Mouse (Mus musculus) forebrain, embryonic 13.5 days (tissue): ENCODE data around the gene March4. TPM values are rescaled to one million over a fixed set of nuclear protein-coding genes. Genes with fewer than 3 reads are reported as not detected.

Experiments used
- ATAC-seq: fragments of 200-750 bp; cut with Nextera tagmentation; 2 replicates; pipeline ENCODE4 v1.8.0; 2017
- H3K27ac ChIP-seq: fragments of 300-500 bp; sonication (generic); 2 replicates; pipeline ENCODE4 v1.5.1; 2015; ENCODE audit warnings: inconsistent platforms, mild to moderate bottlenecking, moderate library complexity
- H3K27me3 ChIP-seq: fragments of 300-500 bp; sonication (generic); 2 replicates; pipeline ENCODE4 v1.6.1; 2015; ENCODE audit warnings: mild to moderate bottlenecking, inconsistent platforms
- H3K36me3 ChIP-seq: fragments of 300-500 bp; sonication (generic); 2 replicates; pipeline ENCODE4 v1.6.1; 2015; ENCODE audit warnings: mild to moderate bottlenecking, inconsistent platforms; ENCODE audit not compliant: poor library complexity, severe bottlenecking
- H3K4me1 ChIP-seq: fragments of 300-500 bp; sonication (generic); 2 replicates; pipeline ENCODE4 v1.6.1; 2015; ENCODE audit warnings: inconsistent platforms
- H3K4me2 ChIP-seq: fragments of 300-500 bp; sonication (generic); 2 replicates; pipeline ENCODE4 v1.6.1; 2015; ENCODE audit warnings: inconsistent platforms, mild to moderate bottlenecking, moderate library complexity
- H3K4me3 ChIP-seq: fragments of 300-500 bp; sonication (generic); 2 replicates; pipeline ENCODE4 v1.5.1; 2015; ENCODE audit warnings: mild to moderate bottlenecking, inconsistent platforms
- H3K9ac ChIP-seq: fragments of 300-500 bp; sonication (generic); 2 replicates; pipeline ENCODE4 v1.6.1; 2015; ENCODE audit warnings: mild to moderate bottlenecking, inconsistent platforms
- H3K9me3 ChIP-seq: fragments of 300-500 bp; sonication (generic); replicated peaks from 2 replicates; pipeline ENCODE4 v1.6.1; 2016; ENCODE audit warnings: inconsistent platforms
- WGBS: fragments of 180-500 bp; shearing (Covaris S2); methylation state at CpG from one replicate; pipeline ENCODE4 v1.1.7; 2015; 5-methylcytosine and 5-hydroxymethylcytosine counted together
- polyA plus RNA-seq: library from polyadenylated mRNA; unstranded; fragments of >200 nt; fragmentation: Nextera tagmentation; extraction: Ambion mirVana; gene quantifications from 2 replicates; pipeline ENCODE4 v1.2.1, GENCODE M21; 2015

Gene March4
- polyA plus RNA-seq, 1 experiment from 2014 or later = 1.8 TPM

DNA sequence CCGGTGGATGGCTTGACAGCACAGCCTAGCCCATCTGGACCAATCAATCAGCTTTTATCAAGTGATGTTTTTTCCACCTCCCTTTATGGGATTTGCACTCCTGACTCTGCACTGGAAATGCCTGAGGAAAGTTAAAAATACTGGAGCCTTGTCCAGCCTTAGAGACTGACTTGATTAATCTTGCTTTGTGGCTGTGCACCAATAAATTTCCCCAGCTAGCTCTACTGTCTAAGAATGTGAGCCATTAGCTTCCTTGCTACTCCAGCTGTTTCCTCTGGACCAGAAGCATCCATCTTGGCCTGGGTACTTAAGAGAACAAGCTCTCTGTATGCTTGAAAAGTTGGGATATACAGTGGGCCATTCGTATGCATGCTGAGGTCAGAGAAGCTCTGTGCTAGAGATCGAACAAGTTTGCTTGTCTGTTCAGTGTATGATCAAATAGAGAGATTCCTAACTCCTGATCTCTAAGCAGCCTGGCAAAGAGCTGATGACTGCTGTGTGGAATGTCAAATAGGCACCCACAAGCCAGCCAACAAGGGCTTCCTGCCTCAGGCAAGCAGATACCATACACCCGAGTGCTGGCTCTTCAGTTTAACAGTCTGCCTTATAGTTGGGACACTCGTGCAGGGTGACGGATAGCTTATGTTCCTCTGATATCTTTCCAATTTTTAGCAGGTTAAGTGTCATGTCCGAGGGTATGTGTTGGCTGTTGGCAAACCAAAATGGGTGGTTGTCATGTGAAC, 25.8 kb downstream of the March4 start:
- Histone ChIP-seq H3K36me3 (no peaks in the 10 kb centered on the region), H3K4me2 (no peak overlapping the region), H3K4me1 (no peaks in the 10 kb centered on the region), H3K4me3 (no peak overlapping the region), H3K9me3 (no peaks in the 10 kb centered on the region), H3K27me3 (no peaks in the 10 kb centered on the region), H3K9ac (no peak overlapping the region), H3K27ac (no peak overlapping the region)
- WGBS = 89% methylated on average over 7 of the region's 7 CpGs
- ATAC-seq = no peak

DNA sequence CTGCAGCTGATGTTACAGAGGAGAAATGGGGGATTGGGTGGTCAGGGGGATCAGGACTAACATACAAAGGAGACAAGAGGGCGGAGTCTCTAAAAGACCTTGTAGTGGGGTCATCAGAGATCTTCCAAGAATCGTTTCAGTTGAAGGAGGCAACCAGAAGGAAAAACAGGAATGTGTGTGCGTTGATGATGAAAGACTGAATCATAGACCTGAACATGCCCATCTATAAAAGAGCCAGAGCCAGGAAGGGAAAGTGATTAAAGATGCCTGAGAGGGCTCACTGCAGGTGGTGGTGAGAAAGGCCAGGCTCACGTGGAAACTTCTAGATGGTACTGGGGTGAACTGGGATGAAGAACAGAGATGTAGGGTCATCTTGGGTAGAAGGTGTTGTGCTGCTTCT, 27.2 kb downstream of the March4 start:
- ATAC-seq = no peak
- Histone ChIP-seq H3K27ac (no peak overlapping the region), H3K27me3 (no peaks in the 10 kb centered on the region), H3K36me3 (no peaks in the 10 kb centered on the region), H3K9ac (no peak overlapping the region), H3K4me3 (no peak overlapping the region), H3K4me2 (no peak overlapping the region), H3K9me3 (no peaks in the 10 kb centered on the region), H3K4me1 (no peaks in the 10 kb centered on the region)
- WGBS = 83% methylated on average over 4 of the region's 4 CpGs

DNA sequence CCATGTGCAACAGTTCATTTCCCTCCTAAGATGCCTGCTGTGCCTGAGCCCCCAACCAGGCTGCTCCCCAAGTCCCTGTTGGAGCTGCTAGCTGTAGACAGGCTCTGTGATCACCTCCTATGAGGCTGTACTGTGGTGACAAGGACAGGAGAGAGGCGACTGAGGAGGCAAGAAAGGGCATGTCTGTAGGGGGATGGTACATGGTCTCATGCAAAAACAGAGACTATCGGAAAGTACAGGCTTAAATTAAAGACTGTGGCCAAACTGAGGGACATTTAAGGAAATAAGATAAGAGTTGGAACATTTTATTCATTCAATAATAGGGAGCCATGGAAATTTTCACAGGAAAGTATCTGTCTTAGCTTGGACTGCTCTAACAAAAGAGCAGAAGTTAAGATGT, 29.1 kb downstream of the March4 start:
- ATAC-seq = no peak
- WGBS = 68% methylated on average over 2 of the region's 2 CpGs
- no peaks in the 10 kb centered on the region for H3K4me1 ChIP-seq

DNA sequence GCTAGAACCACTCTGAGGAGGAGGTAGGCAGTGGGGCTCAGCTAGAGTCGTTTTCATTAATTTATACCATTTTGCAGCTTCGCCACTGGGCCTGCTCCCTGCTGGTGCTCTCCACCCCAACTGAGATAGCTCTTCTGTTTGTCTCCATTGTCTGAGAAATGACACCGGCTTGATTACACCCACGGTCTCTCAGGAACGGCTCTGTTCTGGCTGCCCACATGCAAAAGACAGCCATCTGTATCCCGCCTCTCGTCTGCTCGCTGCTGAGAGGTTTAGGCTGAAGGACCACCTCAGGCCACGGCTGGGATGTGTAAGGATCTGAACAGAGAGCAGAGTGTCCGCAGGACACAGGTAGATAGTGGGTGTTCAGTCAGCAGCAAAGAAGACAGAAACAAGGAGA, 30.5 kb downstream of the March4 start:
- WGBS = 55% methylated on average over 10 of the region's 10 CpGs
- H3K9ac ChIP-seq = no peak overlapping the region
- no peak overlapping the region for H3K4me3 ChIP-seq
- ATAC-seq = no peak
- H3K27me3 ChIP-seq = no peaks in the 10 kb centered on the region
- H3K27ac ChIP-seq = no peak overlapping the region
- no peaks in the 10 kb centered on the region for H3K4me1 ChIP-seq
- no peaks in the 10 kb centered on the region for H3K9me3 ChIP-seq
- no peak overlapping the region for H3K4me2 ChIP-seq
- H3K36me3 ChIP-seq = no peaks in the 10 kb centered on the region

More for the DNA sequence above, 29.1 kb downstream of the March4 start:
- H3K4me2 ChIP-seq = no peak overlapping the region
- no peak overlapping the region for H3K27ac ChIP-seq
- no peak overlapping the region for H3K4me3 ChIP-seq
- no peak overlapping the region for H3K9ac ChIP-seq
- H3K36me3 ChIP-seq = no peaks in the 10 kb centered on the region
- no peaks in the 10 kb centered on the region for H3K9me3 ChIP-seq
- H3K27me3 ChIP-seq = no peaks in the 10 kb centered on the region

DNA sequence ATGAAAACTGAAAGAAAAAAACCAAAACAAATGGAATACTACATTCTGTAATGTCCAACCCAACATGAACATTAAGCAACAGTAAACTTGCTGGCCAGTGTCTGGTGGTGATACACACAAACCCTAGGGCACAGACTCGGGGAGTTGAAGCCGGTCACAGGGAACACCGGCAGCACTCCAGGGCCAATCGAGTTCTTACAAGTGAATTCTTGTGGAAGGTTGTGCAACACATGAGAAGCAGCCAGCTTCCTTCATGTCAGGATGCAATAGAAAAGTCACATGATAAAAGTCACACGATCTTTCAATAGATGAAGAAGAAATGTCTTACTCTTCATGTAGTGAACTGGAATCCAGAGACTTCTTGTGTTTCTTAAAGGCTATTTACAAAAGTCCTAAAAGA, 39.1 kb downstream of the March4 start:
- Histone ChIP-seq H3K9ac (no peak overlapping the region), H3K36me3 (no peaks in the 10 kb centered on the region), H3K4me2 (no peak overlapping the region), H3K4me1 (no peaks in the 10 kb centered on the region), H3K27ac (no peak overlapping the region), H3K4me3 (no peak overlapping the region), H3K9me3 (no peaks in the 10 kb centered on the region), H3K27me3 (no peaks in the 10 kb centered on the region)
- 89% methylated on average over 5 of the region's 5 CpGs for WGBS
- no peak for ATAC-seq

DNA sequence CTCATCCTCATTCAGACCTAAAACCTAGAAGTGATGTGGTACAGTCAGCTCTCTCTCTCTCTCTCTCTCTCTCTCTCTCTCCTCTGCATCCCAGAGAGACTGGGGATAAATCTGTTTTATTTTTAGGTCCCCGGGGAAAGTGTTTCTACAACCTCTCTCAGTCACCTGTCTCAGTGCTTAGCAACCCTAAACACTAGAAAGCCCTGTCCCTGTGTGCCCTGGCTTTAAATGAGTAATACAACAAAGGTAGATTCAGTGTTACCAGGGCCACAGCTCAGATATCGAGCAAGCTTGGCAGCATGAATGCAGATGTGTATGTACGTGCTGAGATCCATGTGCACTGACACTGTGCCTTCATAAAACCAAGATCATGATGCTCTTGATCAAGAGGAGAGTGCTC, 43.3 kb downstream of the March4 start:
- H3K36me3 ChIP-seq = no peaks in the 10 kb centered on the region
- no peak overlapping the region for H3K27ac ChIP-seq
- no peak overlapping the region for H3K9ac ChIP-seq
- 87% methylated on average over 3 of the region's 3 CpGs for WGBS
- no peak overlapping the region for H3K4me3 ChIP-seq
- ATAC-seq = no peak
- H3K9me3 ChIP-seq = no peaks in the 10 kb centered on the region
- H3K27me3 ChIP-seq = no peaks in the 10 kb centered on the region
- H3K4me1 ChIP-seq = peaks cover 12% of the 10 kb centered on the region
- no peak overlapping the region for H3K4me2 ChIP-seq

DNA sequence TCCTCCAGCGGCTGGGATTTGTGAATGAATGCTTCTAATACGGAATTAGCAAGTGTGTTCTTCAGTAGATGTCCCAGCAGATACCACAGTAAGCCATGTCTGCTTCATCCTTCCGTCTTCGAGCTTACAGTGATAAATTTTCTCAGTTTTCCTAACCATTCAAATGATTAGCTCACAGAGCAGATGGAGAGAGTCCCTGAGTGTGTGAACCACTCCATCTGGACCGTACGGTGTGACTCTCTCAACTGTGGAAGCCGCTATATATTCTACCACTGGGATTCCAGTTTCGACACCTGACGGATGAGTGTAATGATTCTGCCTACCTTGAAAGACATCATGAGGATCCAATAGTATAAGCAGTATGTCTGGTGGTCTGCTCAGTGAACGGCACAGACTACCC, 44.1 kb downstream of the March4 start:
- WGBS = 83% methylated on average over 10 of the region's 10 CpGs
- Histone ChIP-seq H3K9ac (no peak overlapping the region), H3K4me1 (peaks cover 12% of the 10 kb centered on the region), H3K4me3 (no peak overlapping the region), H3K27me3 (no peaks in the 10 kb centered on the region), H3K36me3 (no peaks in the 10 kb centered on the region), H3K9me3 (no peaks in the 10 kb centered on the region), H3K4me2 (no peak overlapping the region), H3K27ac (0 out of 2 replicates have a peak overlapping the region, but pooled peaks have one; percentile 6)
- peak; percentile 66 for ATAC-seq

DNA sequence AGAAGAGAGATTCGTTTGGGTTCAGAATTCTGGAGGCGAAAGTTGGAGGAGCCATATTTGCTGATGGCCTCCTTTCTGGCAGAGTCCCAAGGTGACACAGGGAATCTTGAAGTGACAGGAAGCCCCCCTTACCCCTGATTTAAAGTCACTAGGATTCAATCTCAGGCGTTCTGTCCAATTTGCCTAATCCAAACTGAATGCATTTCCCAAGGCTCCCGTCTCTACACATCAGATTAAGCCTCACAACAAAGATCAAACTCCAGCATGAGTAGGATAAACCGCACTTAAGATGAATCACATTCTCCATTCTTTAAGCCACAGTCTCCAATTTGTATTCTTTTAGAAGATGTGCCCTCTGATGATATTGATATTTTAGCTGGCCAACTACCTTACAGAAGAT, 45.4 kb downstream of the March4 start:
- Histone ChIP-seq H3K9me3 (no peaks in the 10 kb centered on the region), H3K4me2 (no peak overlapping the region), H3K27me3 (no peaks in the 10 kb centered on the region), H3K27ac (no peak overlapping the region), H3K9ac (no peak overlapping the region), H3K4me1 (peaks cover 12% of the 10 kb centered on the region), H3K4me3 (no peak overlapping the region), H3K36me3 (no peaks in the 10 kb centered on the region)
- WGBS = 44% methylated on average over 5 of the region's 5 CpGs
- ATAC-seq = no peak

DNA sequence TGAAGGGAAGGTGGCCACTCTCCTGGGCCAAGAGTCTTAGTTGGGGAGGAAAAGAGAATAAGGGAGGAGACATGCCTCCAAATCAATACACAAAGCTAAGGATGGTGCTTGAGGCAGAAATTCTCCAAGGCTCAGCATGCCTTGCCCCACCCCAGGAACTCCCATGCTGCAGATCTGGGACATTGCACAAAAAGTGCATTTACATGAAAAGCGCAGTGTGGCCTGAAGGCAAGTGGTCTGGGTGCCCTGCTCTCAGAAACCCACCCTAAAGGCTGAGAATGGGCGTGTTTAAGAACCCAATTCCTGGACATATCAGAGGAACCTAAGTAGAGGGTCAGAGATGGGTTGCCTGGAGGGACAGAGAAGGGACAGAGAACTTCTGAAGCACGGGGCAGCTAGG, 45.9 kb downstream of the March4 start:
- Histone ChIP-seq H3K9ac (no peak overlapping the region), H3K4me3 (no peak overlapping the region), H3K27ac (no peak overlapping the region), H3K4me2 (no peak overlapping the region), H3K36me3 (no peaks in the 10 kb centered on the region), H3K4me1 (peaks cover 12% of the 10 kb centered on the region), H3K27me3 (no peaks in the 10 kb centered on the region), H3K9me3 (no peaks in the 10 kb centered on the region)
- ATAC-seq = no peak
- WGBS = 66% methylated on average over 3 of the region's 3 CpGs

DNA sequence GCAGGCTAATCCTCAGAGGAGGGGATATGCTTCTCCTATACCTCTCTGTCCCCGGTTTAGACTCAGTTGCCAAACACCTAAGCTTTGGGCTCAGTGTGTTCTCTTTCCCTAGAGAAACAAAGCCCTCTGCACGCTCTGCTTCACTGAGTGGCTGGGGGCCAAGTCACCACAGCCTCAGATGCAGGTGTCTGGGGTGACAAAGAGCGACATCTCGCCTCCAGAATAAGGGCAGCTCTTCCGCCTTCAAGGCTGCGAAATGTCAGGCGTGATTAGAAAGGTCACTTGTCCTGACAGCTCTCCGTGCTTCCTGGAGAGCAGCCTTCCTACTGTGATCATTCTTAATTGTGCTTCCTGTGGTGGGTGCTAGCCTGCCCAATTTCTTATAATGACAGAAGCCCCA, 46.5 kb downstream of the March4 start:
- Histone ChIP-seq H3K4me2 (peak overlapping the region; percentile 26; the same call in 1 of the 2 replicates), H3K27me3 (no peaks in the 10 kb centered on the region), H3K4me3 (no peak overlapping the region), H3K36me3 (no peaks in the 10 kb centered on the region), H3K4me1 (peaks cover 12% of the 10 kb centered on the region), H3K27ac (no peak overlapping the region; the same call in 1 of the 2 replicates), H3K9me3 (no peaks in the 10 kb centered on the region), H3K9ac (no peak overlapping the region)
- WGBS = 7% methylated on average over 8 of the region's 8 CpGs
- ATAC-seq = 0 out of 2 replicates have a peak, but pooled peaks have one; percentile 30

DNA sequence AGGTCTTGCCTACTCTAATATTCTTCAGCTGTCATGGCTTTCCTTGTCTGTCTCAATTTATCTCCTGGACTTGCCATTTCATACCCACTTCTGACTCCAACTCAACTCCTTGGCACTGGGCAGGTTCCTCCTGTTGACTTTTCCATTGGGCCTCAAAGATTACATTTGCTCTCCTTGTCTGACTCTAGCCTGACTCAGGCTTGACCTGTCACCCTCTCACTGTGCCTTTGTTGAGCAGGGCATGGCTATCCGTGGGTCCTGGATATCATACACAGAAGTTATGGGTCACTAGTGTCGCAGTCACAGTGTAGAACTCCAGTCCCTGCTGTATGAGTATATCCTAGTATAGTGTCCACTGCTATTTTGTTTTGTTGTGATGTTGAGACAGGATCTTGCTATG, 60.1 kb downstream of the March4 start:
- Histone ChIP-seq H3K4me1 (no peaks in the 10 kb centered on the region), H3K27ac (no peak overlapping the region), H3K27me3 (no peaks in the 10 kb centered on the region), H3K4me2 (no peak overlapping the region), H3K36me3 (no peaks in the 10 kb centered on the region), H3K4me3 (no peak overlapping the region), H3K9ac (no peak overlapping the region), H3K9me3 (no peaks in the 10 kb centered on the region)
- WGBS = 81% methylated on average over 2 of the region's 2 CpGs
- ATAC-seq = no peak

DNA sequence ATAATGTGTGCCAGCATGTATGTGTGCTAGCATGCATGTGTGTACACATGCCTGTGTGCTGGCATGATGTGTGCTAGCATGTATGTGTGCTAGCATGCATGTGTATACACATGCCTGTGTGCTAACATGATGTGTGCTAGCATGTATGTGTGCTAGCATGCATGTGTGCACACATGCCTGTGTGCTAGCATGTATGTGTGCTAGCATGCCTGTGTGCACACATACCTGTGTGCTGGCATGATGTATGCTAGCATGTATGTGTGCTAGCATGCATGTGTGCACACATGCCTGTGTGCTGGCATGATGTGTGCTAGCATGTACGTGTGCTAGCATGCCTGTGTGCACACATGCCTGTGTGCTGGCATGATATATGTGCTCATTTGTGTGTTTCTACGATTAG, 67.7 kb downstream of the March4 start:
- WGBS = 86% methylated on average over 2 of the region's 2 CpGs
- no peak overlapping the region for H3K9ac ChIP-seq
- H3K9me3 ChIP-seq = no peaks in the 10 kb centered on the region
- no peak overlapping the region for H3K4me2 ChIP-seq
- H3K27me3 ChIP-seq = no peaks in the 10 kb centered on the region
- ATAC-seq = no peak
- H3K4me1 ChIP-seq = 0 out of 2 replicates have a peak, but pooled peaks cover 7% of the 10 kb centered on the region
- H3K4me3 ChIP-seq = no peak overlapping the region
- no peak overlapping the region for H3K27ac ChIP-seq
- H3K36me3 ChIP-seq = no peaks in the 10 kb centered on the region

DNA sequence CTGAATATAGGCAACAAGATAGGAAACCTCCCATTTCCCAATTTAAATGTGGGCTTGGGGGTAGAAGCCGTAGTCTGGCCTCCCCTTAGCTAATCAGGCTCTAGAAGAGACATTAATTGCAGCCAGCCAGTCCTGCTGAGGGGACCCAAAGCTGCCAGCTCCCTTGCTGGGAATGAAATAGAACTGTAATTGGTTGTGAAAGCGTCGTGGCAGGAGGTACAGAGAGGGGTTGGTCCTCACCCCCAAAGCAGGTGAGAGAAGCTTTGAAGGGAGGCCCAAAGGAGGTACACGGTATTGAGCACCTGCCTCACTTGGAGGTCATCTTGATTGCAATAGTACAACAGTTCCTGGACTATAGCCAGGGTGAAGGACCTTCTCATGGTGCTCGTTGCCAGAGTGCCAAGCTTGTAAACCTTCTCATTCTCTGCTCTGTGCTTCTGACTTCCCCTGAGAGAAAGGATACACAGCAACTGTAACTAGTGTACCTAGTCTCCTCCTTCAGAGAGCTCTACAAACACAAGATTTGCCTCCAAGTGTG, 68.2 kb downstream of the March4 start:
- Histone ChIP-seq H3K27ac (no peak overlapping the region), H3K9me3 (no peaks in the 10 kb centered on the region), H3K36me3 (no peaks in the 10 kb centered on the region), H3K27me3 (no peaks in the 10 kb centered on the region), H3K4me1 (0 out of 2 replicates have a peak, but pooled peaks cover 7% of the 10 kb centered on the region), H3K9ac (no peak overlapping the region), H3K4me2 (no peak overlapping the region), H3K4me3 (no peak overlapping the region)
- WGBS = 45% methylated on average over 5 of the region's 5 CpGs
- ATAC-seq = no peak
